Mouse (Mus musculus): ENCODE results near the gene Mmgt2. TPM values are rescaled to one million over a fixed set of nuclear protein-coding genes. Genes with fewer than 3 reads are reported as not detected.

Mmgt2 gene
- polyA plus RNA-seq, 1 experiment from 2014 or later = 25.7 TPM

- peak overlapping the region; percentile 61 for H3K4me2 ChIP-seq
- ATAC-seq (replicated peaks; ENCODE audit: low FRiP score) (no peak), DNase-seq (ENCODE audit: low spot score) (no peak)
- H3K27ac ChIP-seq (ENCODE audit: low read depth, low read length) = 0 out of 2 replicates have a peak overlapping the region, but pooled peaks have one; percentile 43
- no peaks in the 10 kb centered on the region for H3K9me3 ChIP-seq (ENCODE audit: control insufficient read depth, low read length)
- H3K4me1 ChIP-seq (replicated peaks; ENCODE audit: control insufficient read depth, insufficient read depth, low read length) = peaks cover 30% of the 10 kb centered on the region
- 0 out of 2 replicates have a peak overlapping the region, but pooled peaks have one; percentile 0 for H3K4me3 ChIP-seq (ENCODE audit: low read depth, low read length)
- no peaks in the 10 kb centered on the region for H3K36me3 ChIP-seq (ENCODE audit: control insufficient read depth, insufficient read depth, low read length)
- H3K27me3 ChIP-seq (replicated peaks; ENCODE audit: control insufficient read depth, insufficient read depth, low read length) = no peaks in the 10 kb centered on the region
- peak overlapping the region; percentile 31 for H3K9ac ChIP-seq (ENCODE audit: low read depth, low read length)
- WGBS = 10% methylated on average over 11 of the region's 11 CpGs
These were observed 18.1 kb upstream of the Mmgt2 start for GRCm38 (mm10) chr11:62630225-62630821.

GRCm38 (mm10) chr11:62631138-62631537 is 17.3 kb upstream of the Mmgt2 start:
- ATAC-seq (replicated peaks; ENCODE audit: low FRiP score) = no peak
- H3K4me1 ChIP-seq (replicated peaks; ENCODE audit: control insufficient read depth, insufficient read depth, low read length) = peaks cover 28% of the 10 kb centered on the region
- H3K9me3 ChIP-seq (ENCODE audit: control insufficient read depth, low read length) = no peaks in the 10 kb centered on the region
- H3K27me3 ChIP-seq (replicated peaks; ENCODE audit: control insufficient read depth, insufficient read depth, low read length) = no peaks in the 10 kb centered on the region
- H3K4me3 ChIP-seq (ENCODE audit: low read depth, low read length) = no peak overlapping the region
- DNase-seq (ENCODE audit: low spot score) = no peak
- no peak overlapping the region for H3K4me2 ChIP-seq
- no peaks in the 10 kb centered on the region for H3K36me3 ChIP-seq (ENCODE audit: control insufficient read depth, insufficient read depth, low read length)
- WGBS = 56% methylated on average over 4 of the region's 4 CpGs
- no peak overlapping the region for H3K9ac ChIP-seq (ENCODE audit: low read depth, low read length)
- H3K27ac ChIP-seq (ENCODE audit: low read depth, low read length) = no peak overlapping the region

- no peaks in the 10 kb centered on the region for H3K27me3 ChIP-seq (replicated peaks; ENCODE audit: control insufficient read depth, insufficient read depth, low read length)
- H3K4me3 ChIP-seq (ENCODE audit: low read depth, low read length) = no peak overlapping the region
- no peaks in the 10 kb centered on the region for H3K9me3 ChIP-seq (ENCODE audit: control insufficient read depth, low read length)
- no peaks in the 10 kb centered on the region for H3K36me3 ChIP-seq (ENCODE audit: control insufficient read depth, insufficient read depth, low read length)
- DNase-seq (ENCODE audit: low spot score) (no peak), ATAC-seq (replicated peaks; ENCODE audit: low FRiP score) (no peak)
- no peak overlapping the region for H3K27ac ChIP-seq (ENCODE audit: low read depth, low read length)
- 79% methylated on average over 3 of the region's 3 CpGs for WGBS
- peaks cover 15% of the 10 kb centered on the region for H3K4me1 ChIP-seq (replicated peaks; ENCODE audit: control insufficient read depth, insufficient read depth, low read length)
- H3K4me2 ChIP-seq = no peak overlapping the region
- H3K9ac ChIP-seq (ENCODE audit: low read depth, low read length) = no peak overlapping the region
These were observed 13.1 kb upstream of the Mmgt2 start for GRCm38 (mm10) chr11:62635406-62635805.

- no peak overlapping the region for H3K4me3 ChIP-seq (ENCODE audit: low read depth, low read length)
- no peaks in the 10 kb centered on the region for H3K9me3 ChIP-seq (ENCODE audit: control insufficient read depth, low read length)
- WGBS = 57% methylated on average over 11 of the region's 11 CpGs
- DNase-seq (ENCODE audit: low spot score) (no peak), ATAC-seq (replicated peaks; ENCODE audit: low FRiP score) (no peak)
- H3K9ac ChIP-seq (ENCODE audit: low read depth, low read length) = no peak overlapping the region
- H3K27me3 ChIP-seq (replicated peaks; ENCODE audit: control insufficient read depth, insufficient read depth, low read length) = no peaks in the 10 kb centered on the region
- H3K4me1 ChIP-seq (replicated peaks; ENCODE audit: control insufficient read depth, insufficient read depth, low read length) = peaks cover 7% of the 10 kb centered on the region; the same call in 1 of the 2 replicates
- H3K36me3 ChIP-seq (ENCODE audit: control insufficient read depth, insufficient read depth, low read length) = no peaks in the 10 kb centered on the region
- H3K4me2 ChIP-seq = no peak overlapping the region
- no peak overlapping the region for H3K27ac ChIP-seq (ENCODE audit: low read depth, low read length)
These were observed 12.2 kb upstream of the Mmgt2 start for GRCm38 (mm10) chr11:62636105-62636839.

GRCm38 (mm10) chr11:62636840-62637221 is 11.6 kb upstream of the Mmgt2 start:
- 68% methylated on average over 3 of the region's 3 CpGs for WGBS
- DNase-seq (ENCODE audit: low spot score) (no peak), ATAC-seq (replicated peaks; ENCODE audit: low FRiP score) (no peak)
- H3K4me1 ChIP-seq (replicated peaks; ENCODE audit: control insufficient read depth, insufficient read depth, low read length) = peaks cover 5% of the 10 kb centered on the region; the same call in 1 of the 2 replicates
- no peak overlapping the region for H3K4me2 ChIP-seq
- no peak overlapping the region for H3K27ac ChIP-seq (ENCODE audit: low read depth, low read length)
- no peaks in the 10 kb centered on the region for H3K36me3 ChIP-seq (ENCODE audit: control insufficient read depth, insufficient read depth, low read length)
- H3K9ac ChIP-seq (ENCODE audit: low read depth, low read length) = no peak overlapping the region
- no peak overlapping the region for H3K4me3 ChIP-seq (ENCODE audit: low read depth, low read length)
- no peaks in the 10 kb centered on the region for H3K9me3 ChIP-seq (ENCODE audit: control insufficient read depth, low read length)
- no peaks in the 10 kb centered on the region for H3K27me3 ChIP-seq (replicated peaks; ENCODE audit: control insufficient read depth, insufficient read depth, low read length)

- Histone ChIP-seq H3K4me2 (no peak overlapping the region), H3K27me3 (replicated peaks; ENCODE audit: control insufficient read depth, insufficient read depth, low read length) (no peaks in the 10 kb centered on the region), H3K36me3 (ENCODE audit: control insufficient read depth, insufficient read depth, low read length) (no peaks in the 10 kb centered on the region), H3K27ac (ENCODE audit: low read depth, low read length) (no peak overlapping the region), H3K4me1 (replicated peaks; ENCODE audit: control insufficient read depth, insufficient read depth, low read length) (peaks cover 7% of the 10 kb centered on the region; the same call in 1 of the 2 replicates), H3K9me3 (ENCODE audit: control insufficient read depth, low read length) (no peaks in the 10 kb centered on the region), H3K4me3 (ENCODE audit: low read depth, low read length) (no peak overlapping the region), H3K9ac (ENCODE audit: low read depth, low read length) (no peak overlapping the region)
- WGBS = 66% methylated on average over 5 of the region's 5 CpGs
- ATAC-seq (replicated peaks; ENCODE audit: low FRiP score) (no peak), DNase-seq (ENCODE audit: low spot score) (no peak)
These were observed 11.1 kb upstream of the Mmgt2 start for GRCm38 (mm10) chr11:62637401-62637800.

- Histone ChIP-seq H3K9ac (ENCODE audit: low read depth, low read length) (no peak overlapping the region), H3K9me3 (ENCODE audit: control insufficient read depth, low read length) (no peaks in the 10 kb centered on the region), H3K27me3 (replicated peaks; ENCODE audit: control insufficient read depth, insufficient read depth, low read length) (no peaks in the 10 kb centered on the region), H3K4me3 (ENCODE audit: low read depth, low read length) (no peak overlapping the region), H3K4me2 (no peak overlapping the region), H3K27ac (ENCODE audit: low read depth, low read length) (no peak overlapping the region), H3K36me3 (ENCODE audit: control insufficient read depth, insufficient read depth, low read length) (no peaks in the 10 kb centered on the region), H3K4me1 (replicated peaks; ENCODE audit: control insufficient read depth, insufficient read depth, low read length) (peaks cover 7% of the 10 kb centered on the region; the same call in 1 of the 2 replicates)
- DNase-seq (ENCODE audit: low spot score) (no peak), ATAC-seq (replicated peaks; ENCODE audit: low FRiP score) (no peak)
- WGBS = 85% methylated on average over 6 of the region's 6 CpGs
These were observed 10.7 kb upstream of the Mmgt2 start for GRCm38 (mm10) chr11:62637806-62638205.

GRCm38 (mm10) chr11:62638402-62638801 is 10.1 kb upstream of the Mmgt2 start:
- H3K27me3 ChIP-seq (replicated peaks; ENCODE audit: control insufficient read depth, insufficient read depth, low read length) = no peaks in the 10 kb centered on the region
- H3K36me3 ChIP-seq (ENCODE audit: control insufficient read depth, insufficient read depth, low read length) = no peaks in the 10 kb centered on the region
- no peak overlapping the region for H3K4me2 ChIP-seq
- no peak for DNase-seq (ENCODE audit: low spot score)
- 79% methylated on average over 4 of the region's 4 CpGs for WGBS
- no peak overlapping the region for H3K4me3 ChIP-seq (ENCODE audit: low read depth, low read length)
- no peak for ATAC-seq (replicated peaks; ENCODE audit: low FRiP score)
- H3K9me3 ChIP-seq (ENCODE audit: control insufficient read depth, low read length) = no peaks in the 10 kb centered on the region
- H3K4me1 ChIP-seq (replicated peaks; ENCODE audit: control insufficient read depth, insufficient read depth, low read length) = peaks cover 10% of the 10 kb centered on the region
- H3K9ac ChIP-seq (ENCODE audit: low read depth, low read length) = no peak overlapping the region
- no peak overlapping the region for H3K27ac ChIP-seq (ENCODE audit: low read depth, low read length)

GRCm38 (mm10) chr11:62640378-62640777 is 8.1 kb upstream of the Mmgt2 start:
- no peak for DNase-seq (ENCODE audit: low spot score)
- no peak overlapping the region for H3K4me3 ChIP-seq (ENCODE audit: low read depth, low read length)
- no peaks in the 10 kb centered on the region for H3K27me3 ChIP-seq (replicated peaks; ENCODE audit: control insufficient read depth, insufficient read depth, low read length)
- no peak for ATAC-seq (replicated peaks; ENCODE audit: low FRiP score)
- no peak overlapping the region for H3K27ac ChIP-seq (ENCODE audit: low read depth, low read length)
- H3K9me3 ChIP-seq (ENCODE audit: control insufficient read depth, low read length) = no peaks in the 10 kb centered on the region
- no peak overlapping the region for H3K4me2 ChIP-seq
- no peaks in the 10 kb centered on the region; the same call in 1 of the 2 replicates for H3K36me3 ChIP-seq (ENCODE audit: control insufficient read depth, insufficient read depth, low read length)
- H3K4me1 ChIP-seq (replicated peaks; ENCODE audit: control insufficient read depth, insufficient read depth, low read length) = peaks cover 21% of the 10 kb centered on the region
- H3K9ac ChIP-seq (ENCODE audit: low read depth, low read length) = no peak overlapping the region
- 83% methylated on average over 3 of the region's 3 CpGs for WGBS
